Mouse (Mus musculus): ENCODE measurements around the gene Fzd5.

DNA sequence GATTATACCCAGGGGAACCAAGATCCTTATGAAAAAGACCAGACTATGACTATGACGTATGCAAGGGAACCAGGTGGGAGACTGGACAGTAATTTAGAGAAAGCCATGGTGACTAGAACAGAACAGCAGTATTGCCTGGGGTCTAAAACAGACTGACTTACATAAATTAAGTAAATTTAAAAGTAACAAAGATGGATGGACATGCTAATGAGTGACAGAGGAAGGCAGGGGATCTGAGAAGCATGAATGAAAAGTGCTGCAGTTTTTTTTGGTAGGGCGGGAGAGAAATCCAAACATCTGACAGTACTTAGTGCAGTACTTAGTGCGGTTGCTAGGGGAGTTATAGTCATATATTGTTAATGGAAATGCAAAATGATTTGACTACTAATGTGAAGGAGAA lies 42.4 kb downstream of the Fzd5 start:
- TF ChIP-seq CTCF (IDR thresholded peaks at IDR 0.05; ENCODE audit: extremely low read depth, insufficient read length, insufficient replicate concordance, low read depth, low read length) (no peak), POLR2A (IDR thresholded peaks at IDR 0.05; ENCODE audit: low read depth, low read length) (no peak)

Data from small intestine, adult 2 months (tissue).